Mouse (Mus musculus): ENCODE results near the gene Sytl3.
"Not testable (repeated sequence)": the region's sequence is repeated elsewhere in the genome, so short reads cannot be mapped to it uniquely, and the experiment has no call there.

DNA sequence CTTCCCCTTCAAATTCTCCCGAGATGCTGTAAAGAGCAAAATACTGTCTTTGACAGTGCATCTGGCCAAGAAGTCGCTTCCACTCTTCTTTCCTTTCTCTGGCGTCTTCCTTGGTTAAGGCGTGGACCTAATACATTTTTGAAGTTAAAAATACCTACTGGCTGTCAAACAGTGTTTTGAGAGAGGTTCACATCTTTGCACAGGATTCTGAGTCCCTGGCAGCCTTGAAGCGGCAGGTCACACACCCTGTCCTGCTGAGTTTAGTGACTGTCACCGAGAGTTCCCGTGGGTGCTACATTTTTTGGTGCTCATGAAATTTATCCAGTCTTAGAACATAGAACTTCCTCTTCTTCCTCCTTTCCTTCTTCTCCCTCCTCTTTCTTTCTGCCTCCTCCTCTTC is 41.2 kb downstream of the Sytl3 start:
- not testable (repeated sequence) for TF ChIP-seq CTCF (IDR thresholded peaks at IDR 0.05; ENCODE audit: insufficient read depth, low read length); POLR2A (IDR thresholded peaks at IDR 0.05; ENCODE audit: borderline replicate concordance, extremely low read depth, low read depth, low read length)

Data from lung, adult 2 months (tissue).